Mouse (Mus musculus) thymus, adult 2 months (tissue): ENCODE results near the gene Rbms1. TPM values are rescaled to one million over a fixed set of nuclear protein-coding genes. Genes with fewer than 3 reads are reported as not detected.

Experiments
- DNase-seq: peaks from one replicate; pipeline ENCODE4 v3.0.0; 2021
- H3K27ac ChIP-seq: fragments of 200-500 bp; 2 replicates; pipeline ENCODE4 v1.5.1; 2012; ENCODE audit warnings: low read length, control low read depth; ENCODE audit not compliant: control insufficient read depth, insufficient read depth
- H3K27me3 ChIP-seq: fragments of 200-500 bp; 2 replicates; pipeline ENCODE4 v1.6.1; 2012; ENCODE audit warnings: mild to moderate bottlenecking, low read length, moderate library complexity, mixed read lengths; ENCODE audit not compliant: control insufficient read depth, insufficient read depth
- H3K36me3 ChIP-seq: fragments of 200-500 bp; 2 replicates; pipeline ENCODE4 v1.6.1; 2012; ENCODE audit warnings: mild to moderate bottlenecking, low read length, moderate library complexity; ENCODE audit not compliant: control insufficient read depth, insufficient read depth
- H3K4me1 ChIP-seq: fragments of 200-500 bp; replicated peaks from 2 replicates; pipeline ENCODE4 v1.6.1; 2012; ENCODE audit warnings: low read length; ENCODE audit not compliant: control insufficient read depth, insufficient read depth
- H3K4me3 ChIP-seq: fragments of 200-500 bp; 2 replicates; pipeline ENCODE4 v1.5.1; 2012; ENCODE audit warnings: mild to moderate bottlenecking, low read length, control low read depth, moderate library complexity; ENCODE audit not compliant: control insufficient read depth, insufficient read depth
- CTCF ChIP-seq: fragments of 200-500 bp; IDR thresholded peaks from 2 replicates; pipeline ENCODE4 v1.5.1; 2012; ENCODE audit warnings: mild to moderate bottlenecking, control low read depth, low read length, moderate library complexity, borderline replicate concordance; ENCODE audit not compliant: control insufficient read depth, poor library complexity, insufficient read depth; ENCODE audit errors: extremely low read depth
- POLR2A ChIP-seq: fragments of 200-500 bp; IDR thresholded peaks from 2 replicates; pipeline ENCODE4 v1.6.1; 2012; ENCODE audit warnings: mild to moderate bottlenecking, low read length, control low read depth, moderate library complexity; ENCODE audit not compliant: control insufficient read depth, poor library complexity, insufficient read depth; ENCODE audit errors: extremely low read depth
- WGBS: fragments of 180-500 bp; shearing (Covaris S2); methylation state at CpG from one replicate; pipeline ENCODE4 v1.1.7; 2018; 5-methylcytosine and 5-hydroxymethylcytosine counted together
- polyA plus RNA-seq: library from polyadenylated mRNA; depleted of rRNA; stranded (reverse); fragments of >200 nt; gene quantifications from 2 replicates; pipeline ENCODE4 v1.2.3, GENCODE M21; 2012

Gene Rbms1
- polyA plus RNA-seq, 1 experiment: 151 TPM

DNA sequence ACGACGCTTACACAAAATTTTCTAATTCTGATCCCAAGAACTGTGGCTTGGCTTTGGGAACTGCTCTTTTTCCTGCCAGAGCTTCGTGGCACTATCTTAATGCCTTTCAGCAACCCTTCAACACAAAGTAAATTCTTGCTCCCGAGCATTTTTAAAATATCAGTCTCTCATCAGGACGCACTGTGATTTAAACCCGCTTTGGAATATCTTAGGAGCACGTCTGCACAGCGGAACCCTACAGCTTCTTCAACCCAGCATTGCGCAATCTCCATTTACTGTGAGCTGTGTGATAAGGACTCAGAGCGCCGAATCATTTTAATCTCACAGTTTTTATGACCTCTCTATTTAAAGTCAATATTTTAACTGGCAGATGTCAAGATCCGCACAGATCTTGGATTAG is 54.9 kb downstream of the Rbms1 start:
- Histone ChIP-seq H3K27ac (no peak overlapping the region), H3K36me3 (no peaks in the 10 kb centered on the region), H3K4me3 (no peak overlapping the region), H3K4me1 (peaks cover 7% of the 10 kb centered on the region), H3K27me3 (no peaks in the 10 kb centered on the region)
- 93% methylated on average over 12 of the region's 12 CpGs for WGBS
- no peak for TF ChIP-seq CTCF
- no peak for TF ChIP-seq POLR2A
- DNase-seq: no peak

DNA sequence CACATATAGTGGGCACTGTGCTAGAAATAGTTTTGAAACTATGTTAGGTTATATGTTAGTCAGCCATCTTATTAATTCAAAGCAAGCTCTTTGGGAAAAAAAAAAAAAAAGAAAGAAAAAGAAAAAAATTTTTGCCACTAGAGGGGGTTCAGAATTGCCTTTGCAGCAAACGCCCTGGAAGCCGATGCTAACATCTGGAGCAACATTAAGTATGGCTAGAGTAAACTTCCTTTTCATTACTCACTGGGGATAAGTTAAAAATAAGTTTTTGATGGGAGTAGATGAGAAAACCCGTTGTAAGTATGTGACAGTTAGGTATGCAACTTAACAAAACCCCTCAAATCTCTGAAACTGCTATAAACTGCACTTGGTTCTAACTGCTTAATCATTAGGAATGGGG is 57.7 kb downstream of the Rbms1 start:
- H3K27ac ChIP-seq: no peak overlapping the region
- 6% methylated on average over 3 of the region's 3 CpGs for WGBS
- no peaks in the 10 kb centered on the region for H3K36me3 ChIP-seq
- TF ChIP-seq POLR2A (no peak), CTCF (no peak)
- peaks cover 7% of the 10 kb centered on the region for H3K4me1 ChIP-seq
- no peak for DNase-seq
- H3K27me3 ChIP-seq: no peaks in the 10 kb centered on the region
- H3K4me3 ChIP-seq: no peak overlapping the region

DNA sequence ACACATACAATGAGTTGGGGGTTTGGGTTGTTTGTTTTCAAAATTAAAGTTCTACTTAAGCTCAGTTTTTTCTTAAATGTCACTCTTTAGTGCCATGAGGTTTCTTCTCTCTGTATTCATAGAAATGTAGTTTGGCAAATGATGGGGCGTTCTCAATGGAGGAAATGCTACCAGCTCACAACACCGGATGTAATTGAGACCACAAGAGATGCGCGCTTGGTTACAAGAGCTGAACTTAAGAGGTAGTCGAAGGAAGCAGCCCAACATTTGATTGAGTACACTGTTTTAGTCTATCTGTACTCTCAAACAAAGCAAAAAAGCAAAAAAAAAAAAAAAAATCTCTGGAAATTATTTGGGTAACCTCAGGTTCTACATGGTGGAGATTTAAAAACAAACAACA is 58.9 kb downstream of the Rbms1 start:
- TF ChIP-seq POLR2A: no peak
- TF ChIP-seq CTCF: no peak
- Histone ChIP-seq H3K27ac (no peak overlapping the region), H3K36me3 (no peaks in the 10 kb centered on the region), H3K4me3 (no peak overlapping the region), H3K4me1 (peaks cover 7% of the 10 kb centered on the region), H3K27me3 (no peaks in the 10 kb centered on the region)
- peak; percentile 52 for DNase-seq
- 13% methylated on average over 5 of the region's 5 CpGs for WGBS

DNA sequence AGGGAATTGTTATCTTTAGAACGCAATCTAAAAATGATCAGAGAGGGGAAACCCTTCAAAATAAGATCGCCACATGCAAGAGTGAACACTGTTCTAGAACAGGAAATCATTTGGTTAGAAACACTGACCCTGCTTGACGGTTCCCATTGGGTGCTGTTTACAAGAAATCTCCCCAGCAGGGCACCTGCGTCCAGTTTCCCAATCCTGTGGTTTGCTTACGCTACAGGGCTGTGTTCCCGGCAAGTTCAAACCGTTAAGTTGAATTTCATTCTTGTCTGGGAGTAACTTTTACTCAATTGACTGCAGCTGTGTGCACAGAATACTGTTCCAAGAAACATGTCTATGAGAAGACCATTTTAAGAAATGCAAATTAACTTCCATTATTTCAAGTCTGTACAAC is 59.5 kb downstream of the Rbms1 start:
- no peak for TF ChIP-seq POLR2A
- no peak for TF ChIP-seq CTCF
- Histone ChIP-seq H3K4me1 (peaks cover 7% of the 10 kb centered on the region), H3K27me3 (no peaks in the 10 kb centered on the region), H3K36me3 (no peaks in the 10 kb centered on the region), H3K27ac (no peak overlapping the region), H3K4me3 (no peak overlapping the region)
- DNase-seq: no peak
- WGBS: 29% methylated on average over 7 of the region's 7 CpGs

DNA sequence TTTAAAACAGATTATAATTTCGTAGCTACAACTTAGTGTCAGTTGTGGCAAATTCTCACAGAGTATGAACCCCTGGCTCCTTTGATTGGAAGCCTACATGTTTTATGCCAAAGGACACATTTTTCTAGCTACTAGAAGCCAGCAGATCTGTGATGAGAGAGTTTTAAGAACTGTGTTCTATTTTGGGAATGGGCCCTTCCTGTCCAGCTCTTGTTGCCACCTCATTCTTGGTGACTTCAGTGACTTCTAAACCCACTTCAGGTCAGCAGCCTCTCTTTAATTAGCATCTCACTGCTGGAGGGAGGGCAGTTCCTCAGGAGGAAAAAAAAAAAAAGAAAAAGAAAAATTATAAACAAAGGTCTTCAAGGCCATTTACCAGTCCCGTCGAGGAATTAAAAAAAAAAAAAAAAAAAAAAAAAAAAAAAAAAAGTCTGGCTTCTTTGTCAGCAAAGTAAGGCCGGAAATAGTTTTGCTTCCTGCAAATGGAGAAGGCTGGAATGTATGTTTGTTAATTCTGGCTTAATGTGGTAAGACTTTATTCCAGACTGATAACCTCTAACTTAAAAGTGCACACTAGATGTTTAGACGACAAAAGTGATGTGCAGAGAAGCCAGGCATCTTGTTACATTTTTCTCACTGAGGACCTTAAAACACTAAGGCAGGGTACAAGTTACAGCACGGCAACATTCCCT is 60.4 kb downstream of the Rbms1 start:
- WGBS: 69% methylated on average over 6 of the region's 6 CpGs
- no peak for DNase-seq
- no peaks in the 10 kb centered on the region for H3K36me3 ChIP-seq
- H3K4me3 ChIP-seq: no peak overlapping the region
- peaks cover 7% of the 10 kb centered on the region for H3K4me1 ChIP-seq
- H3K27me3 ChIP-seq: no peaks in the 10 kb centered on the region
- H3K27ac ChIP-seq: no peak overlapping the region
- TF ChIP-seq CTCF: no peak
- no peak for TF ChIP-seq POLR2A

DNA sequence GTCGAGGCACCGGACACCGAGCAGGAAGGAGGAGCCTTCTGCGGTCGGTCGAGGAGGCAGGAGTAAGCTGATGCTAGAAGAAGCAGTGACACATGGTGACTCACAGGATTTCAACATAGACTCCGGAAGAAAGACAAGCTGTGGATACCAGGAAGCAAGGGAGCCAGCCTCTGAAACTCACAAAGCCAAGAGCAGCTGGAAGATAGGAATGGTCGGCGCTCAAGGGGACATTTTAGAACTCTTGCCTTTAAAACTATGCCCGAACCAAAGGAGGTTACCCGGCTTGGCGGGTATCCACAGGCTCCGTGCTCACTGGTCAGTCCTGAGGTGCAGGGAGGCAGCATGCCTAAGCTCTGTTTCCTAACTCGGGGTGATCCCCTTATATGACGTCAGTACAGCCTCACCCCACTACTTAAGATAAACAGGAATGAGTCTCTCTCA is 61.5 kb downstream of the Rbms1 start:
- H3K27ac ChIP-seq: peak overlapping the region; percentile 29; the same call in 1 of the 2 replicates
- no peak for DNase-seq
- H3K4me3 ChIP-seq: no peak overlapping the region
- peaks cover 7% of the 10 kb centered on the region for H3K4me1 ChIP-seq
- H3K36me3 ChIP-seq: no peaks in the 10 kb centered on the region
- TF ChIP-seq POLR2A (no peak), CTCF (no peak)
- H3K27me3 ChIP-seq: no peaks in the 10 kb centered on the region
- 78% methylated on average over 15 of the region's 15 CpGs for WGBS
